Mouse (Mus musculus) adrenal gland, postnatal 25 days (tissue): ENCODE data around the gene Tspan4. TPM values are rescaled to one million over a fixed set of nuclear protein-coding genes. Genes with fewer than 3 reads are reported as not detected.
"Not testable (repeated sequence)": the region's sequence is repeated elsewhere in the genome, so short reads cannot be mapped to it uniquely, and the experiment has no call there.

Experiments used
- DNase-seq: peaks from one replicate; pipeline ENCODE4 v3.0.0; 2021; ENCODE audit warnings: mixed read lengths
- total RNA-seq: library from RNA; stranded (reverse); gene quantifications from 2 replicates; pipeline ENCODE4 v1.2.3, GENCODE M21; 2021

The Tspan4 gene
- total RNA-seq, 1 experiment from 2014 or later, result 99.3 TPM

- no peak for DNase-seq
These were observed 35.8 kb upstream of the Tspan4 start for GRCm38 (mm10) chr7:141439140-141439679.

GRCm38 (mm10) chr7:141439811-141440210, 35.2 kb upstream of the Tspan4 start:
- DNase-seq, result no peak

- DNase-seq, result peak; percentile 69
These were observed 34.4 kb upstream of the Tspan4 start for GRCm38 (mm10) chr7:141440613-141441012.

DNA sequence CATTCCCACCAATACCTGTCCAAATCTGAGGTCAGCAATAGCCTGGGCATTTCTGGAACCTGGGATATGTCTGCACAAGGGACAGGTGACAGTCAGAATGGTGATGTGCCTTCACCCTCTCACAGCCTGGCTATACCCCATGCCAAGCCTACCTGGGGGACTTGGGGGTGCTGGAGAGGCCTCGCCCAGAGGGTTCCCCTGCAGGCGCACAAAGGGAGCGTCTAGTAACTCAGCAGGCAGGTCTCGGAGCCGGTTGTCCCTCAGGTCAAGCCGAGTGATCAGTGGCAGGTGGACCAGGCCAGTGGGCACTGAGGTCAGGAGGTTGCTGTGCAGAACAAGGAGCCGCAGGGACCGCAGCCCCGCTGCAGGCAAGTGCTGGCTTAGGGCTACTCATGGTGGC, 33.6 kb upstream of the Tspan4 start:
- no peak for DNase-seq

GRCm38 (mm10) chr7:141442199-141442598, 32.8 kb upstream of the Tspan4 start:
- no peak for DNase-seq

DNA sequence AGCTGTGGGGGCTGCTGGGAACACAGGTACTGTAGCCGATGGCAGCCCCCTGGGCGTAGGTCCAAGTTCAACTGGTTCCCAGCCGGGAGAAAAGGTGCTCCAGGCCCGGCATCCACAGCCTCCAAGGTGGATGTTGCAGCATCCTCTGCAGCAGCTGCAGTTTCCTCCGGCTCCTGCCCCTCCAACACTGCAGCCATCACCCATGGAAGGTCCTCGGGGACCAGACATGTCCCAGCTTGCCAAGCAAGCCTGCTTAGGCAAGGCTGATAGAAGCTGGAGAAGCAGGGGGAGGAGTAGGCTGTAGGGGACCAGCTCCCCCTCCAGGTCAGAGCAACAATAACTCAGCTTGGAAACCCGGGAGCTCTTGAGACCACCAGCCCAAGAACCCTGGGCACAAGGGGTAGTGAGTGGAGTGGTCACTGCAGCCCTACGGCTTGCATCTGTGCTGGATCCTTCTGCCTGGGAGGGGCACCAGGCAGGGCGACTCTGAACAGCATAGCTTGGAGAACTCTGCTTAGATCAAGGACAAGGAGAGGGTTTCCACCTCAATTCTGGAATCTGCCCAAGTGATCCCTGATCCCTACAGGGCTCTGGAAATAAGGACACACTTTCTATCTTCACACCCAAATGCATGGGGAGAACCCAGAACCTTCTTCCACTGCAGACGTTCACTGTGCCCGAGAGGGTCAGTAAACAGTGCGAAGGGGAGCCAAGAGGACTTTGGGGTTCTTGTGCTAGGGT, 31.8 kb upstream of the Tspan4 start:
- DNase-seq, result no peak

GRCm38 (mm10) chr7:141443828-141444237, 31.2 kb upstream of the Tspan4 start, which contains the start of gene Pidd1:
Gene Pidd1, minus strand, starts transcription at chr7:141444025.
- peak; percentile 71 for DNase-seq

GRCm38 (mm10) chr7:141446374-141446773, 28.7 kb upstream of the Tspan4 start:
- not testable (repeated sequence) for DNase-seq

GRCm38 (mm10) chr7:141447110-141447991, 27.7 kb upstream of the Tspan4 start, which contains the start of gene Rplp2:
Gene Rplp2, plus strand, starts transcription at chr7:141447370.
- DNase-seq, result peak; percentile 93

GRCm38 (mm10) chr7:141451928-141452327, 23.1 kb upstream of the Tspan4 start:
- DNase-seq, result no peak

- DNase-seq, result no peak
These were observed 21.4 kb upstream of the Tspan4 start for GRCm38 (mm10) chr7:141453636-141454035.

GRCm38 (mm10) chr7:141454967-141455551, 20.0 kb upstream of the Tspan4 start, which contains the start of gene Pnpla2:
Gene Pnpla2, plus strand, starts transcription at chr7:141455198.
- peak; percentile 98 for DNase-seq

DNA sequence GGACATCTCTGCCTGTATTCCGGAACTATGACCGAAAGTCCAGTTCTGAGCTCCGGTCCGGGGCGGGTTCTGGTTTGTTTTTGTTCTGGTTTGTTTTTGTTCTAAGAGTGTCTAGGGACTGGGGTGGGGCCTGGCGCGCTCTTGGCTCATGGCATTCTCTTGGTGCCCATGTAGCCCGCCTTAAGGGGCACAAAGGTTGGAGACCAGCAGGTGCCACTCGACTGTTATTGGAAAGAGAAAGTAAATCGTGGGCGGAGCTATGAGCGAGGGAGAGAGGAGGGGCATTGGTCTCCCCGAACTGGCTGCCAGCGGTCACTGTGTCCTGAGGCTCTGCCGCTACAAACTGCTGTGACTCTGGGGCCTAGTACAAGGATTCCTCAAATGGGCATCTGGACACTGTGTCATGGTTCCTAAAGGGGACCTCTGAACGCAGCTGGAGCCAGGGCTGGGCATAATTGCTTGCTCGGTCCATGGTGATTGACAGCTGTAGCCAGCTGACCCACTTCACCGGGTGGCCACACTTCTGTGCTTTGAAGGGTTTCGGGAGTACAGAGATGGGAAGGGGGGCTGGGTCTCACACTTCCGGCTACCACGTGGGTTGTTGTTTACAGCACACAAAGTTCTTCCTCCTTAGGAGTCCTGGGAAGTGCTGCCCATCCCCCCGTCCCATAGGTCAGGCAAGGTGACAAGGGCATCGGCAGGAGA, 19.3 kb upstream of the Tspan4 start:
- DNase-seq, result peak; percentile 68

GRCm38 (mm10) chr7:141456739-141457138, 18.3 kb upstream of the Tspan4 start:
- DNase-seq, result peak; percentile 65

DNA sequence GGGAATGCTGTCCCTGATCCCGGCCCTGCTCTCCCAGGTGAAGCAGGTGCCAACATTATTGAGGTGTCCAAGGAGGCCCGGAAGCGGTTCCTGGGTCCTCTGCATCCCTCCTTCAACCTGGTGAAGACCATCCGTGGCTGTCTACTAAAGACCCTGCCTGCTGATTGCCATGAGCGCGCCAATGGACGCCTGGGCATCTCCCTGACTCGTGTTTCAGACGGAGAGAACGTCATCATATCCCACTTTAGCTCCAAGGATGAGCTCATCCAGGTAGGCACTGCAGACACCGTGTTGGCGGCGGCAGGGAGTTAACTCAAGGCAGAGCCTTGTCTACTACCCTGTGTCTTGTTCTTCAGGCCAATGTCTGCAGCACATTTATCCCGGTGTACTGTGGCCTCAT, 17.8 kb upstream of the Tspan4 start:
- DNase-seq, result no peak

GRCm38 (mm10) chr7:141457986-141458660, 16.9 kb upstream of the Tspan4 start:
- peak; percentile 68 for DNase-seq

DNA sequence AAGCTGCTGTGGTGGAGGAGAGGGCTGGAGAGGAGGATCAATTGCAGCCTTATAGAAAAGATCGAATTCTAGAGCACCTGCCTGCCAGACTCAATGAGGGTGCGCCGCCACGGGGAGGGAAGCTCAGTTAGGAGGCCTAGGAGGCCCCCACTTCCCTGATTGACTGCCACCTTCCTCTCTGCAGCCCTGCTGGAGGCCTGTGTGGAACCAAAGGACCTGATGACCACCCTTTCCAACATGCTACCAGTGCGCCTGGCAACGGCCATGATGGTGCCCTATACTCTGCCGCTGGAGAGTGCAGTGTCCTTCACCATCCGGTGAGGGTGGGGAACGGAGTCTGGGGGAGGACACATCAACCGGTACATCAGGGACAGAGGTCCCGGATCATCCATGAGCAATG, 16.4 kb upstream of the Tspan4 start:
- no peak for DNase-seq

DNA sequence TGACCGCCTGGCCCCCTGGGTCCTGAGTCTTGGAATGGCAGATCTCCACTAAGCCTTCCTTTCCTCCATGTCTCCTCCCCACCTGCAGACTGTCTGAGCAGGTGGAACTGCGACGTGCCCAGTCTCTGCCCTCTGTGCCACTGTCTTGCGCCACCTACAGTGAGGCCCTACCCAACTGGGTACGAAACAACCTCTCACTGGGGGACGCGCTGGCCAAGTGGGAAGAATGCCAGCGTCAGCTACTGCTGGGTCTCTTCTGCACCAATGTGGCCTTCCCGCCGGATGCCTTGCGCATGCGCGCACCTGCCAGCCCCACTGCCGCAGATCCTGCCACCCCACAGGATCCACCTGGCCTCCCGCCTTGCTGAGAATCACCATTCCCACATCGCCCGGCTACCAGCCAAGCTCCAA, 15.7 kb upstream of the Tspan4 start:
- DNase-seq, result no peak

DNA sequence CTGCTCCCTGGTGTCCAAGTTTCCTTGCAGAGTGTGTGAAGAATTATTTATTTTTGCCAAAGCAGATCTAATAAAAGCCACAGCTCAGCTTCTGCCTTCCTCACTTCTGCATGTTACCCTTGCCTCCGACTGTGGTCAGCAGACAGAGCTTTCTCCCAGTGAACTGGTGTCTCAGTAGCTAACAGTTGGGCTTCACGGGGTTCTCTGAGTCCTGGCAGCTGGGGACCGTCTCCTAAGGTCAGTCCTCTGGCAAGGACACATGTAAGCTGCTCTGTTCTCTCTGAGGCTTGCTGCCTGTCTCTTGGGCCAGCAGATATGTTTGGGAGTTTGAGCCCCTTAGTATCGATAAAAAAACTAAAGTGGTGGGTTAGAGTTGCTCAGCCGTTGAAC, 15.0 kb upstream of the Tspan4 start:
- DNase-seq, result no peak

DNA sequence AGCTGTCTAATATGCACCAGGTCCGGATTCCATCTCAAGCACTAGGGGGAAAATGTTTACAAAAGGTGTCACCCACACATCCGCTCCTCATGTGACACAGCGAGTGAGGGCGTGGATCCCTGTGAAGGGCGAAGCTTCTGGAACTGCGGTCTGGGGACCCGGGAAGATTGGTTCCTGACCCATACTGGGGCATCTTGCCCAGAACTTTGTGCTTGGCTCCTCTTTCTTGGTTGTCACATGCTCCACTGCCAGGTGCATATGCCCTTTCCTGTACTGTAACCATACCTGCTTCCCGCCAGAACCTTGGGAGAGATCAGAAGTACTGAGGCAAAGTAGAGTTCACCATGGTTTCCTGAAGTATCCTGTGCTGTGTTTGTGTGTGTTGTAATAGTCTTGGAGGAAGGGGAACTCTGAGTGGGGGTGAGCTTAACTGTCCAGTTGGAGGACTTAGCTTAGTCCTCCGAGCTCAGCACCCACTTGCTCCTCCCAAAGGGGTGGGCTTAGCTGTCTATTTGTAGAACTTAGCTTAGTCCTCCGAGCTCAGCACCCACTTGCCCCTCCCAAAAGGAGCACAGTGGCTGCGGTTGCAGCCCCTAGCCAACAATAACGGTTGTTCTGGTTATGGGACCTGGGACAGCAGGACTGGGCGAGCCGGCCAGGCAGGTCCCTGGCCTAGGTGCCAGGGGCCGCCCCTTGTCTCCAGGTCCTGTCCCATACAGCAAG, 14.5 kb upstream of the Tspan4 start, which contains the start of gene Cracr2b:
Gene Cracr2b, plus strand, starts transcription at position 704 of the 723 bp plus-strand sequence.
- no peak for DNase-seq
